Mouse (Mus musculus) testis, adult 2 months (tissue): ENCODE data around the gene Lamtor4. TPM values are rescaled to one million over a fixed set of nuclear protein-coding genes. Genes with fewer than 3 reads are reported as not detected.

Source experiments
- H3K27ac ChIP-seq: fragments of 200-500 bp; 2 replicates; pipeline ENCODE4 v1.5.1; 2012; ENCODE audit warnings: low read depth, low read length; ENCODE audit not compliant: control insufficient read depth, insufficient read depth
- H3K27me3 ChIP-seq: fragments of 200-500 bp; 2 replicates; pipeline ENCODE4 v1.6.1; 2012; ENCODE audit warnings: mild to moderate bottlenecking, low read length, moderate library complexity; ENCODE audit not compliant: control insufficient read depth, insufficient read depth
- H3K36me3 ChIP-seq: fragments of 200-500 bp; 2 replicates; pipeline ENCODE4 v1.6.1; 2012; ENCODE audit warnings: mild to moderate bottlenecking, low read length; ENCODE audit not compliant: control insufficient read depth, insufficient read depth
- H3K4me1 ChIP-seq: fragments of 200-500 bp; 2 replicates; pipeline ENCODE4 v1.6.1; 2012; ENCODE audit warnings: low read length; ENCODE audit not compliant: control insufficient read depth, insufficient read depth
- H3K4me3 ChIP-seq: fragments of 200-500 bp; 2 replicates; pipeline ENCODE4 v1.5.1; 2012; ENCODE audit warnings: low read depth, mild to moderate bottlenecking, low read length, moderate library complexity, mixed read lengths; ENCODE audit not compliant: control insufficient read depth
- CTCF ChIP-seq: fragments of 200-500 bp; IDR thresholded peaks from 2 replicates; pipeline ENCODE4 v1.5.1; 2012; ENCODE audit warnings: low read depth, mild to moderate bottlenecking, inconsistent platforms, low read length, moderate library complexity; ENCODE audit not compliant: control insufficient read depth, insufficient read depth, insufficient replicate concordance
- POLR2A ChIP-seq: fragments of 200-500 bp; IDR thresholded peaks from 2 replicates; pipeline ENCODE4 v1.6.1; 2012; ENCODE audit warnings: low read depth, mild to moderate bottlenecking, inconsistent platforms, low read length, moderate library complexity; ENCODE audit not compliant: control insufficient read depth
- polyA plus RNA-seq: library from polyadenylated mRNA; depleted of rRNA; stranded (reverse); fragments of >200 nt; gene quantifications from 2 replicates; pipeline ENCODE4 v1.2.3, GENCODE M21; 2012; rRNA removed

Gene Lamtor4
- polyA plus RNA-seq, 1 experiment: 23.2 TPM

- Histone ChIP-seq H3K4me1 (no peaks in the 10 kb centered on the region), H3K4me3 (no peak overlapping the region), H3K36me3 (peaks cover 6% of the 10 kb centered on the region), H3K27ac (no peak overlapping the region), H3K27me3 (no peaks in the 10 kb centered on the region)
- TF ChIP-seq CTCF (no peak), POLR2A (no peak)
Observed at GRCm38 (mm10) chr5:138294158-138294557, 38.9 kb downstream of the Lamtor4 start.

- no peaks in the 10 kb centered on the region for H3K4me1 ChIP-seq
- no peak for TF ChIP-seq POLR2A
- no peak for TF ChIP-seq CTCF
Observed at GRCm38 (mm10) chr5:138299613-138300012, 44.3 kb downstream of the Lamtor4 start.

More at GRCm38 (mm10) chr5:138299613-138300012, 44.3 kb downstream of the Lamtor4 start:
- Histone ChIP-seq H3K36me3 (peaks cover 15% of the 10 kb centered on the region), H3K4me3 (no peak overlapping the region), H3K27ac (no peak overlapping the region), H3K27me3 (no peaks in the 10 kb centered on the region)

Other genes with a start within 250 kb of the Lamtor4 start
- 9.6 and 11.7 TPM in 2 replicates for gene Smok3a, start 234.2 kb upstream of the Lamtor4 start, polyA plus RNA-seq
- 13.1 and 13.5 TPM in 2 replicates for gene Smok3b, start 234.1 kb upstream of the Lamtor4 start, polyA plus RNA-seq
- 9.7 and 10.4 TPM in 2 replicates for gene Smok3c, start 202.3 kb upstream of the Lamtor4 start, polyA plus RNA-seq
- gene Zkscan1, start 170.4 kb upstream of the Lamtor4 start, polyA plus RNA-seq: 3.4 and 4.0 TPM in 2 replicates
- 51.4 and 58.2 TPM in 2 replicates for gene Zscan21, start 138.6 kb upstream of the Lamtor4 start, polyA plus RNA-seq
- gene Zfp113, start 99.7 kb upstream of the Lamtor4 start, polyA plus RNA-seq: 1.8 and 2.2 TPM in 2 replicates
- gene Cops6, start 94.4 kb upstream of the Lamtor4 start, polyA plus RNA-seq: 148 and 160 TPM in 2 replicates
- gene Ap4m1, start 83.5 kb upstream of the Lamtor4 start, polyA plus RNA-seq: 65.6 and 70.3 TPM in 2 replicates
- 93.6 and 96.0 TPM in 2 replicates for gene Mcm7, start 83.1 kb upstream of the Lamtor4 start, polyA plus RNA-seq
- gene Taf6, start 68.0 kb upstream of the Lamtor4 start, polyA plus RNA-seq: 141 and 154 TPM in 2 replicates
- 1.6 and 1.7 TPM in 2 replicates for gene Cnpy4, start 68.0 kb upstream of the Lamtor4 start, polyA plus RNA-seq
- 5.4 and 6.2 TPM in 2 replicates for gene Mblac1, start 61.2 kb upstream of the Lamtor4 start, polyA plus RNA-seq
- gene Nxpe5, start 29.6 kb upstream of the Lamtor4 start, polyA plus RNA-seq: 0.14 and 0.19 TPM in 2 replicates
- 60.7 and 63.1 TPM in 2 replicates for gene BC037034, start 8.6 kb downstream of the Lamtor4 start, polyA plus RNA-seq
- 0.10 TPM in 2 replicates for gene Gal3st4, start 17.4 kb downstream of the Lamtor4 start, polyA plus RNA-seq
- not detected in 2 replicates for gene Gm43720, start 24.5 kb downstream of the Lamtor4 start, polyA plus RNA-seq
- gene Gpc2, start 24.5 kb downstream of the Lamtor4 start, polyA plus RNA-seq: 18.6 and 22.7 TPM in 2 replicates
- 201 and 224 TPM in 2 replicates for gene Stag3, start 24.8 kb downstream of the Lamtor4 start, polyA plus RNA-seq
- 1.4 and 1.5 TPM in 2 replicates for gene Pvrig, start 86.5 kb downstream of the Lamtor4 start, polyA plus RNA-seq
- 2.5 and 2.9 TPM in 2 replicates for gene Zfp157, start 186.0 kb downstream of the Lamtor4 start, polyA plus RNA-seq